Mouse (Mus musculus): Measurements from ENCODE around the gene Cdkl1.

GRCm38 (mm10) chr12:69767476-69768258 lies 23.4 kb downstream of the Cdkl1 start:
- no peak for TF ChIP-seq POLR2A (IDR thresholded peaks at IDR 0.05; ENCODE audit: insufficient read depth, low read depth, low read length)
- no peak for TF ChIP-seq EP300 (IDR thresholded peaks at IDR 0.05; ENCODE audit: insufficient read depth, low read depth, low read length)

Measured in heart, adult 2 months (tissue).